Mouse (Mus musculus) cerebellum, postnatal 14 days (tissue): Measurements from ENCODE around the gene G530012D18Rik.
"Not testable (repeated sequence)": the region's sequence is repeated elsewhere in the genome, so short reads cannot be mapped to it uniquely, and the experiment has no call there.

Experiments
- DNase-seq, 2 experiments: peaks; one replicate each; pipeline ENCODE4 v3.0.0; 2021; ENCODE audit warnings: mixed read lengths in 2 of 2

The G530012D18Rik gene

GRCm38 (mm10) chr1:85617161-85617560 lies 41.7 kb downstream of the G530012D18Rik start:
- not testable (repeated sequence) for DNase-seq

- DNase-seq = not testable (repeated sequence)
These were observed 43.2 kb downstream of the G530012D18Rik start for GRCm38 (mm10) chr1:85618689-85619088.
